Mouse (Mus musculus) spleen, adult 2 months (tissue): ENCODE data around the gene Cobll1.

Experiments
- CTCF ChIP-seq: fragments of 200-500 bp; IDR thresholded peaks from 2 replicates; pipeline ENCODE4 v1.5.1; 2011; ENCODE audit warnings: mild to moderate bottlenecking, inconsistent platforms; ENCODE audit not compliant: insufficient read depth, insufficient read length, insufficient replicate concordance; ENCODE audit errors: extremely low read depth
- POLR2A ChIP-seq: fragments of 200-500 bp; IDR thresholded peaks from 2 replicates; pipeline ENCODE4 v1.6.1; 2011; ENCODE audit warnings: low read depth, low read length, inconsistent platforms

- no peak for TF ChIP-seq CTCF
- no peak for TF ChIP-seq POLR2A
Observed at GRCm38 (mm10) chr2:65228426-65228825, 10.8 kb downstream of the Cobll1 start.
